Mouse (Mus musculus) limb, embryonic 14.5 days (tissue): ENCODE data around the gene Mrrf. TPM values are rescaled to one million over a fixed set of nuclear protein-coding genes. Genes with fewer than 3 reads are reported as not detected.

Source experiments
- ATAC-seq: fragments of 200-750 bp; cut with Nextera tagmentation; 2 replicates; pipeline ENCODE4 v1.8.0; 2017; ENCODE audit warnings: low read depth, moderate number of reproducible peaks, moderate TSS enrichment; ENCODE audit not compliant: low FRiP score
- DNase-seq: peaks from one replicate; pipeline ENCODE4 v3.0.0-alpha.2; 2015; ENCODE audit warnings: low spot score
- H3K27ac ChIP-seq: fragments of 300-500 bp; sonication (generic); replicated peaks from 2 replicates; pipeline ENCODE4 v1.5.1; 2014; ENCODE audit warnings: low read depth, mild to moderate bottlenecking, low read length, moderate library complexity, mixed read lengths
- H3K27me3 ChIP-seq: fragments of 300-500 bp; sonication (generic); 2 replicates; pipeline ENCODE4 v1.6.1; 2014; ENCODE audit warnings: low read length, mixed read lengths; ENCODE audit not compliant: control insufficient read depth, insufficient read depth
- H3K36me3 ChIP-seq: fragments of 300-500 bp; sonication (generic); 2 replicates; pipeline ENCODE4 v1.6.1; 2014; ENCODE audit warnings: mild to moderate bottlenecking, low read length, moderate library complexity, mixed read lengths; ENCODE audit not compliant: control insufficient read depth, insufficient read depth
- H3K4me1 ChIP-seq: fragments of 300-500 bp; sonication (generic); 2 replicates; pipeline ENCODE4 v1.6.1; 2014; ENCODE audit warnings: antibody characterized with exemption, low read length, mixed read lengths; ENCODE audit not compliant: control insufficient read depth, insufficient read depth
- H3K4me2 ChIP-seq: fragments of 300-500 bp; sonication (generic); replicated peaks from 2 replicates; pipeline ENCODE4 v1.6.1; 2014; ENCODE audit warnings: low read depth, mild to moderate bottlenecking, low read length, moderate library complexity; ENCODE audit not compliant: severe bottlenecking
- H3K4me3 ChIP-seq: fragments of 300-500 bp; sonication (generic); replicated peaks from 2 replicates; pipeline ENCODE4 v1.5.1; 2014; ENCODE audit warnings: low read length
- H3K9ac ChIP-seq: fragments of 300-500 bp; sonication (generic); 2 replicates; pipeline ENCODE4 v1.6.1; 2014; ENCODE audit warnings: mild to moderate bottlenecking, low read depth, low read length, moderate library complexity; ENCODE audit not compliant: severe bottlenecking
- H3K9me3 ChIP-seq: fragments of 300-500 bp; sonication (generic); 2 replicates; pipeline ENCODE4 v1.6.1; 2016; ENCODE audit warnings: low read length; ENCODE audit not compliant: control insufficient read depth
- POLR2A ChIP-seq: fragments of 200-500 bp; IDR thresholded peaks from 2 replicates; pipeline ENCODE4 v1.8.0; 2012; ENCODE audit warnings: inconsistent platforms, mild to moderate bottlenecking, moderate library complexity, borderline replicate concordance; ENCODE audit not compliant: insufficient read depth, insufficient read length; ENCODE audit errors: extremely low read depth
- WGBS: fragments of 180-500 bp; shearing (Covaris S2); extraction: QIAGEN DNeasy Blood & Tissue Kit; methylation state at CpG from one replicate; pipeline ENCODE4 v1.1.7; 2014; 5-methylcytosine and 5-hydroxymethylcytosine counted together
- polyA plus RNA-seq, 2 experiments: library from polyadenylated mRNA; depleted of rRNA in 1 of 2; stranded (reverse) in 1 of 2; unstranded in 1 of 2; fragments of >200 nt; fragmentation: Nextera tagmentation in 1 of 2; extraction: Ambion mirVana in 1 of 2; gene quantifications; 2 replicates each; pipeline versions ENCODE4 v1.2.1 to v1.2.3; 2012 to 2014

Mrrf gene
- polyA plus RNA-seq, 2 experiments, result 31.0 to 33.0 TPM

- WGBS, result 77% methylated on average over 3 of the region's 3 CpGs
- H3K4me2 ChIP-seq, result no peak overlapping the region
- H3K4me3 ChIP-seq, result no peak overlapping the region
- no peaks in the 10 kb centered on the region for H3K9me3 ChIP-seq
- no peak overlapping the region for H3K27ac ChIP-seq
- no peak overlapping the region for H3K9ac ChIP-seq
- H3K27me3 ChIP-seq, result no peaks in the 10 kb centered on the region; the same call in 1 of the 2 replicates
- no peak for DNase-seq
- H3K4me1 ChIP-seq, result no peaks in the 10 kb centered on the region
- no peaks in the 10 kb centered on the region for H3K36me3 ChIP-seq
- TF ChIP-seq POLR2A, result no peak
- no peak for ATAC-seq
Measured at GRCm38 (mm10) chr2:36197021-36197420, 60.8 kb downstream of the Mrrf start.

GRCm38 (mm10) chr2:36197919-36198881, 62.0 kb downstream of the Mrrf start:
- no peak for DNase-seq
- no peak for TF ChIP-seq POLR2A
- ATAC-seq, result no peak
- Histone ChIP-seq H3K27ac (no peak overlapping the region), H3K9ac (no peak overlapping the region), H3K36me3 (no peaks in the 10 kb centered on the region), H3K4me3 (no peak overlapping the region), H3K27me3 (peaks cover 10% of the 10 kb centered on the region), H3K4me1 (0 out of 2 replicates have a peak, but pooled peaks cover 4% of the 10 kb centered on the region), H3K9me3 (no peaks in the 10 kb centered on the region), H3K4me2 (no peak overlapping the region)
- 26% methylated on average over 20 of the region's 20 CpGs for WGBS

GRCm38 (mm10) chr2:36198882-36199262, 62.7 kb downstream of the Mrrf start:
- Histone ChIP-seq H3K4me2 (no peak overlapping the region), H3K4me3 (no peak overlapping the region), H3K36me3 (no peaks in the 10 kb centered on the region), H3K27ac (no peak overlapping the region), H3K9me3 (no peaks in the 10 kb centered on the region), H3K9ac (no peak overlapping the region), H3K27me3 (peaks cover 10% of the 10 kb centered on the region), H3K4me1 (0 out of 2 replicates have a peak, but pooled peaks cover 4% of the 10 kb centered on the region)
- TF ChIP-seq POLR2A, result no peak
- ATAC-seq (no peak), DNase-seq (no peak)
- WGBS, result 33% methylated on average over 3 of the region's 3 CpGs

- DNase-seq (no peak), ATAC-seq (no peak)
- H3K36me3 ChIP-seq, result no peaks in the 10 kb centered on the region
- H3K9me3 ChIP-seq, result no peaks in the 10 kb centered on the region
- 70% methylated on average over 2 of the region's 2 CpGs for WGBS
- H3K4me3 ChIP-seq, result no peak overlapping the region
- H3K4me1 ChIP-seq, result 0 out of 2 replicates have a peak, but pooled peaks cover 4% of the 10 kb centered on the region
- H3K9ac ChIP-seq, result no peak overlapping the region
- no peak overlapping the region for H3K4me2 ChIP-seq
- no peak overlapping the region for H3K27ac ChIP-seq
- no peak for TF ChIP-seq POLR2A
- H3K27me3 ChIP-seq, result peaks cover 15% of the 10 kb centered on the region
Measured at GRCm38 (mm10) chr2:36200813-36201212, 64.6 kb downstream of the Mrrf start.

GRCm38 (mm10) chr2:36201756-36202610, 65.8 kb downstream of the Mrrf start:
- DNase-seq, result no peak
- Histone ChIP-seq H3K27me3 (peaks cover 15% of the 10 kb centered on the region), H3K4me3 (no peak overlapping the region), H3K4me1 (peaks cover 7% of the 10 kb centered on the region; the same call in 1 of the 2 replicates), H3K36me3 (no peaks in the 10 kb centered on the region), H3K27ac (no peak overlapping the region), H3K4me2 (peak overlapping the region; percentile 7), H3K9ac (no peak overlapping the region), H3K9me3 (no peaks in the 10 kb centered on the region)
- TF ChIP-seq POLR2A, result no peak
- 21% methylated on average over 18 of the region's 18 CpGs for WGBS
- no peak for ATAC-seq
